Mouse (Mus musculus) midbrain, embryonic 10.5 days (tissue): Measurements from ENCODE around the gene Adck1. TPM values are rescaled to one million over a fixed set of nuclear protein-coding genes. Genes with fewer than 3 reads are reported as not detected.
"Not testable (repeated sequence)": the region's sequence is repeated elsewhere in the genome, so short reads cannot be mapped to it uniquely, and the experiment has no call there.

ENCODE experiments used
- DNase-seq: peaks from one replicate; pipeline ENCODE4 v3.0.0-alpha.2; 2017; ENCODE audit warnings: low spot score
- H3K27ac ChIP-seq: fragments of 300-500 bp; sonication (generic); replicated peaks from 2 replicates; pipeline ENCODE4 v1.5.1; 2016; ENCODE audit warnings: mild to moderate bottlenecking
- H3K27me3 ChIP-seq: fragments of 300-500 bp; sonication (generic); 2 replicates; pipeline ENCODE4 v1.6.1; 2016; ENCODE audit warnings: low read depth, mild to moderate bottlenecking; ENCODE audit not compliant: poor library complexity, severe bottlenecking
- H3K36me3 ChIP-seq: fragments of 300-500 bp; sonication (generic); 2 replicates; pipeline ENCODE4 v1.6.1; 2016; ENCODE audit warnings: mild to moderate bottlenecking, moderate library complexity
- H3K4me1 ChIP-seq: fragments of 300-500 bp; sonication (generic); 2 replicates; pipeline ENCODE4 v1.6.1; 2016
- H3K4me3 ChIP-seq: fragments of 300-500 bp; sonication (generic); 2 replicates; pipeline ENCODE4 v1.5.1; 2016; ENCODE audit warnings: mild to moderate bottlenecking, moderate library complexity
- H3K9me3 ChIP-seq: fragments of 300-500 bp; sonication (generic); replicated peaks from 2 replicates; pipeline ENCODE4 v1.6.1; 2016; ENCODE audit warnings: mild to moderate bottlenecking
- WGBS: fragments of 180-500 bp; shearing (Covaris S2); methylation state at CpG from one replicate; pipeline ENCODE4 v1.1.7; 2016; 5-methylcytosine and 5-hydroxymethylcytosine counted together
- polyA plus RNA-seq: library from polyadenylated mRNA; unstranded; fragments of >200 nt; fragmentation: Nextera tagmentation; extraction: Ambion mirVana; gene quantifications from 2 replicates; pipeline ENCODE4 v1.2.1, GENCODE M21; 2016

The Adck1 gene
- 20.4 and 20.7 TPM in 2 replicates for polyA plus RNA-seq

- under 1% methylated on average over 38 of the region's 38 CpGs for WGBS
- no peaks in the 10 kb centered on the region for H3K27me3 ChIP-seq
- H3K27ac ChIP-seq = peak within 1 kb of the TSS; percentile 88
- no peaks in the 10 kb centered on the region for H3K9me3 ChIP-seq
- no peaks in the 10 kb centered on the region for H3K36me3 ChIP-seq
- H3K4me3 ChIP-seq = peak within 1 kb of the TSS; percentile 75
- DNase-seq = peak; percentile 87
- H3K4me1 ChIP-seq = peaks cover 9% of the 10 kb centered on the region
These were observed at the start of gene Adck1 for GRCm38 (mm10) chr12:88360441-88361119. TSS of gene Adck1 (plus strand) at chr12:88360554.

GRCm38 (mm10) chr12:88314556-88314955, 45.8 kb upstream of the Adck1 start:
- Histone ChIP-seq H3K36me3 (no peaks in the 10 kb centered on the region), H3K4me1 (no peaks in the 10 kb centered on the region), H3K27ac (no peak overlapping the region), H3K4me3 (no peak overlapping the region), H3K27me3 (no peaks in the 10 kb centered on the region), H3K9me3 (no peaks in the 10 kb centered on the region)
- whole genome bisulfite sequencing = 91% methylated on average over 3 of the region's 3 CpGs
- DNase-seq = no peak

- not testable (repeated sequence) for H3K9me3 ChIP-seq, H3K36me3 ChIP-seq, H3K4me1 ChIP-seq, H3K27me3 ChIP-seq, H3K4me3 ChIP-seq, DNase-seq, H3K27ac ChIP-seq
- WGBS = 84% methylated on average over 2 of the region's 2 CpGs
These were observed 36.4 kb upstream of the Adck1 start, which contains the start of gene Gm5039 for GRCm38 (mm10) chr12:88323926-88324325. TSS of gene Gm5039 (minus strand) at chr12:88324026.

GRCm38 (mm10) chr12:88336662-88337413, 23.5 kb upstream of the Adck1 start:
- not testable (repeated sequence) for H3K9me3 ChIP-seq, H3K27ac ChIP-seq, H3K4me3 ChIP-seq, DNase-seq, H3K36me3 ChIP-seq, H3K4me1 ChIP-seq, H3K27me3 ChIP-seq
- 78% methylated on average over 4 of the region's 4 CpGs for WGBS

- H3K36me3 ChIP-seq, DNase-seq, H3K4me1 ChIP-seq, H3K27me3 ChIP-seq, H3K4me3 ChIP-seq, H3K27ac ChIP-seq: not testable (repeated sequence)
- H3K9me3 ChIP-seq = peaks cover 10% of the 10 kb centered on the region
- WGBS = 40% methylated on average over 2 of the region's 2 CpGs
These were observed 19.1 kb upstream of the Adck1 start for GRCm38 (mm10) chr12:88341286-88341685.

- Histone ChIP-seq H3K27ac (peak overlapping the region; percentile 78), H3K36me3 (no peaks in the 10 kb centered on the region), H3K27me3 (no peaks in the 10 kb centered on the region; the same call in 1 of the 2 replicates), H3K9me3 (no peaks in the 10 kb centered on the region), H3K4me1 (peaks cover 5% of the 10 kb centered on the region), H3K4me3 (peak overlapping the region; percentile 50)
- WGBS = 22% methylated on average over 38 of the region's 41 CpGs
- DNase-seq = peak; percentile 30
These were observed 6.1 kb upstream of the Adck1 start for GRCm38 (mm10) chr12:88354182-88354702.

- Histone ChIP-seq H3K27me3 (no peaks in the 10 kb centered on the region), H3K27ac (peak overlapping the region; percentile 88), H3K4me1 (peaks cover 9% of the 10 kb centered on the region), H3K36me3 (no peaks in the 10 kb centered on the region), H3K4me3 (peak overlapping the region; percentile 75), H3K9me3 (no peaks in the 10 kb centered on the region)
- DNase-seq = no peak
- WGBS = 52% methylated on average over 9 of the region's 9 CpGs
These were observed 729 bp downstream of the Adck1 start for GRCm38 (mm10) chr12:88361120-88361445.

- H3K27ac ChIP-seq = no peak overlapping the region
- no peaks in the 10 kb centered on the region for H3K9me3 ChIP-seq
- 88% methylated on average over 4 of the region's 4 CpGs for WGBS
- DNase-seq = no peak
- H3K27me3 ChIP-seq = no peaks in the 10 kb centered on the region
- H3K4me1 ChIP-seq = no peaks in the 10 kb centered on the region
- no peaks in the 10 kb centered on the region for H3K36me3 ChIP-seq
- no peak overlapping the region for H3K4me3 ChIP-seq
These were observed 7.3 kb downstream of the Adck1 start for GRCm38 (mm10) chr12:88367673-88368072.

GRCm38 (mm10) chr12:88368618-88369017, 8.3 kb downstream of the Adck1 start:
- 85% methylated on average over 4 of the region's 4 CpGs for WGBS
- Histone ChIP-seq H3K27ac (no peak overlapping the region), H3K4me3 (no peak overlapping the region), H3K9me3 (no peaks in the 10 kb centered on the region), H3K36me3 (no peaks in the 10 kb centered on the region), H3K27me3 (no peaks in the 10 kb centered on the region), H3K4me1 (no peaks in the 10 kb centered on the region)
- DNase-seq = no peak

- not testable (repeated sequence) for H3K9me3 ChIP-seq, H3K27ac ChIP-seq, H3K36me3 ChIP-seq, H3K4me1 ChIP-seq, H3K27me3 ChIP-seq, DNase-seq, H3K4me3 ChIP-seq
- 85% methylated on average over 4 of the region's 4 CpGs for WGBS
These were observed 9.3 kb downstream of the Adck1 start for GRCm38 (mm10) chr12:88369690-88370089.

- not testable (repeated sequence) for H3K9me3 ChIP-seq, DNase-seq, H3K36me3 ChIP-seq, H3K4me1 ChIP-seq, H3K4me3 ChIP-seq, H3K27me3 ChIP-seq, H3K27ac ChIP-seq
- WGBS = 8% methylated on average over 1 of the region's 1 CpGs
These were observed 10.0 kb downstream of the Adck1 start for GRCm38 (mm10) chr12:88370321-88370720.

GRCm38 (mm10) chr12:88372018-88372417, 11.7 kb downstream of the Adck1 start:
- Histone ChIP-seq H3K27ac (no peak overlapping the region), H3K36me3 (no peaks in the 10 kb centered on the region), H3K27me3 (no peaks in the 10 kb centered on the region), H3K9me3 (no peaks in the 10 kb centered on the region), H3K4me3 (no peak overlapping the region), H3K4me1 (0 out of 2 replicates have a peak, but pooled peaks cover 2% of the 10 kb centered on the region)
- no peak for DNase-seq
- WGBS = 88% methylated on average over 5 of the region's 5 CpGs

- H3K27me3 ChIP-seq = no peaks in the 10 kb centered on the region
- no peaks in the 10 kb centered on the region for H3K9me3 ChIP-seq
- peak overlapping the region; percentile 57; the same call in 1 of the 2 replicates for H3K27ac ChIP-seq
- 0 out of 2 replicates have a peak, but pooled peaks cover 4% of the 10 kb centered on the region for H3K36me3 ChIP-seq
- 40% methylated on average over 10 of the region's 10 CpGs for WGBS
- DNase-seq = no peak
- no peak overlapping the region for H3K4me3 ChIP-seq
- 0 out of 2 replicates have a peak, but pooled peaks cover 2% of the 10 kb centered on the region for H3K4me1 ChIP-seq
These were observed 16.5 kb downstream of the Adck1 start for GRCm38 (mm10) chr12:88376820-88377219.
